Mouse (Mus musculus): ENCODE measurements around the gene Bhmt2. TPM values are rescaled to one million over a fixed set of nuclear protein-coding genes. Genes with fewer than 3 reads are reported as not detected.

Gene Bhmt2
- polyA plus RNA-seq, 1 experiment from 2014 or later: 0.20 TPM

DNA sequence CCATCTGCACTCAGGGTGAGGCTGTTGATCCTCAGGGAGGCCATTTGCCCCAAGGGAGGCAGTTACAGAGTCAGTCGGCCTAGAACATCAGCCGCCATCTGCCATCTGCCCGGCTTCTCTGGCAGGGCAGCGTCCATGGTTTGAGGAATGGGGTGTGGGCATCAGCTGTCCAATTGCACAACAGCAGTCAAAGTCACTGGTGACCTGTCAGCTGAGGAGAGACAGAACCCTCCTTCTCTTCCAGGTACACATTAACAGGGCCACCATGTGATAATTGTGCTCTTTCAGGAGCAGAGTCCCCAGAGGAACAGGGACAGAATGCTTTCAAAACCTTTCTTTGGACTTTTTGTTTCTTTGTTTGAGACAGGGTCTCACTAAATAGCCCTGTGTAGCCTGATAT lies 1.7 kb downstream of the Bhmt2 start:
- Histone ChIP-seq H3K36me3 (ENCODE audit: control insufficient read depth, insufficient read depth) (no peaks in the 10 kb centered on the region), H3K9ac (ENCODE audit: low read length) (no peak overlapping the region), H3K27ac (ENCODE audit: low read length) (no peak overlapping the region), H3K4me3 (ENCODE audit: low read length) (no peak overlapping the region), H3K9me3 (replicated peaks; ENCODE audit: control insufficient read depth, low read length) (peaks cover 9% of the 10 kb centered on the region), H3K27me3 (ENCODE audit: control insufficient read depth, insufficient read depth, low read length) (peaks cover 11% of the 10 kb centered on the region), H3K4me2 (ENCODE audit: low read depth, low read length) (no peak overlapping the region), H3K4me1 (ENCODE audit: control insufficient read depth, insufficient read depth, low read length) (no peaks in the 10 kb centered on the region)
- ATAC-seq (replicated peaks; ENCODE audit: extremely low read depth, insufficient read depth, low FRiP score): no peak
- WGBS: 86% methylated on average over 4 of the region's 4 CpGs

DNA sequence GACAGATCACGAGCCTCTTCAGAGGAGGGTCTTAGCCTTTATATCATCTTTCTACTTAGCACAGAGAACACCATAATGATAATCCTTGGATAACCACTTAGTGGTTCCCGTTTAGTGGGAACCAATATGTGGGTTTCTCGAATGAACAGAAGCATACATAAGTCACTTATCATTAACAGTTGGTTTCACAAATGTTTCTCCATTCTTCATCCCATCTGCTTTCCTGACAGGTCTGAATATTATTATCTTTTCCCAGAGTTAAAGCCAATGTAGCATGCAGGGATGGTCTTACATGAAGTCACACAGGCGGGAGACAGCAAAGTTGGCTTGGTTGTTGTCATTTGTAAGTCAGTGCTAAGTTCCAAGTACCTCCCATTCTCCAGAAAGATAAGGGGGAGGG lies 6.5 kb downstream of the Bhmt2 start:
- no peak overlapping the region for H3K9ac ChIP-seq (ENCODE audit: low read length)
- no peaks in the 10 kb centered on the region for H3K36me3 ChIP-seq (ENCODE audit: control insufficient read depth, insufficient read depth)
- no peak for ATAC-seq (replicated peaks; ENCODE audit: extremely low read depth, insufficient read depth, low FRiP score)
- H3K27me3 ChIP-seq (ENCODE audit: control insufficient read depth, insufficient read depth, low read length): no peaks in the 10 kb centered on the region
- no peaks in the 10 kb centered on the region for H3K4me1 ChIP-seq (ENCODE audit: control insufficient read depth, insufficient read depth, low read length)
- 71% methylated on average over 4 of the region's 4 CpGs for WGBS
- no peak overlapping the region for H3K27ac ChIP-seq (ENCODE audit: low read length)
- H3K4me2 ChIP-seq (ENCODE audit: low read depth, low read length): no peak overlapping the region
- H3K9me3 ChIP-seq (replicated peaks; ENCODE audit: control insufficient read depth, low read length): peaks cover 9% of the 10 kb centered on the region
- no peak overlapping the region for H3K4me3 ChIP-seq (ENCODE audit: low read length)

DNA sequence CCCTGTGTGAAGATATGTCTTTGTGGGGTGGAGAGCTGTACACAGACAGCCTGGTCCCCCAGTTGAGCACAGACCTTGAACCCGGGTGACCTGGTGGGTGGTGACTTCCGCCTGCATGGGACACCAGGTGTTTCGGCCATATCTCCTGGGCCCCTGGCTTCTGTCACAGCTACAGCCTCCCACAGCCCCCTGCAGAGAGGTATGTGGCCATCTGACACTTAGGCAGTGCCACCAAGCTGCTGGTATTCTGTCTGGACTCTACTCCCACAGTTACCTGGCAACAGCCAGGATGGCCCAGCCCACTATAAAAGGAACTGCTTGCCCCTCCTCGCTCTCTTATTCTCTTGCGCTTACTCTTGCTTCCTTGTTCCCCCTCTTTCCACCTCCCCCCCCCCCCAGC lies 16.2 kb downstream of the Bhmt2 start:
- 80% methylated on average over 5 of the region's 5 CpGs for WGBS
- no peaks in the 10 kb centered on the region for H3K27me3 ChIP-seq (ENCODE audit: control insufficient read depth, insufficient read depth, low read length)
- H3K9ac ChIP-seq (ENCODE audit: low read length): no peak overlapping the region
- no peaks in the 10 kb centered on the region; the same call in 1 of the 2 replicates for H3K9me3 ChIP-seq (replicated peaks; ENCODE audit: control insufficient read depth, low read length)
- H3K4me1 ChIP-seq (ENCODE audit: control insufficient read depth, insufficient read depth, low read length): no peaks in the 10 kb centered on the region
- no peak for ATAC-seq (replicated peaks; ENCODE audit: extremely low read depth, insufficient read depth, low FRiP score)
- no peak overlapping the region for H3K27ac ChIP-seq (ENCODE audit: low read length)
- no peaks in the 10 kb centered on the region for H3K36me3 ChIP-seq (ENCODE audit: control insufficient read depth, insufficient read depth)
- H3K4me3 ChIP-seq (ENCODE audit: low read length): no peak overlapping the region
- no peak overlapping the region for H3K4me2 ChIP-seq (ENCODE audit: low read depth, low read length)

DNA sequence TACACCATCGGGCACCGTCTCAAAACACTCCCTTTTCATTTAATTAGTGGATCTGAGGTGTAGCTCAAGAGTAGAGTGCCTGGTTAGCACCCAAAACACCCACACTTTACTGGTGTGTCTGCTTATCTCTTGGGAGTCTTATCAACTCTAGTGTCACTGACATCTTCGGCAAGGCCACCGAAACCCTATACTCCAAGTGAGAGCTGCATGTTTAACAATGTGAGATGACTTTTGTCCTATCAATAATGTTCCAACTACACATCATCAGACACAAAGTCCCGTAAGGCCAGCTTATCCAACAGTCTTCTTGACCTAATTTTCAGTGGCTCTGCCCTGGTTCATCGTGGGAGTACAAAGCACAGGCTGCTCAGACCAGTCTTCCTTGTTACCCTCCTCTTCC lies 20.7 kb downstream of the Bhmt2 start:
- ATAC-seq (replicated peaks; ENCODE audit: extremely low read depth, insufficient read depth, low FRiP score): no peak

DNA sequence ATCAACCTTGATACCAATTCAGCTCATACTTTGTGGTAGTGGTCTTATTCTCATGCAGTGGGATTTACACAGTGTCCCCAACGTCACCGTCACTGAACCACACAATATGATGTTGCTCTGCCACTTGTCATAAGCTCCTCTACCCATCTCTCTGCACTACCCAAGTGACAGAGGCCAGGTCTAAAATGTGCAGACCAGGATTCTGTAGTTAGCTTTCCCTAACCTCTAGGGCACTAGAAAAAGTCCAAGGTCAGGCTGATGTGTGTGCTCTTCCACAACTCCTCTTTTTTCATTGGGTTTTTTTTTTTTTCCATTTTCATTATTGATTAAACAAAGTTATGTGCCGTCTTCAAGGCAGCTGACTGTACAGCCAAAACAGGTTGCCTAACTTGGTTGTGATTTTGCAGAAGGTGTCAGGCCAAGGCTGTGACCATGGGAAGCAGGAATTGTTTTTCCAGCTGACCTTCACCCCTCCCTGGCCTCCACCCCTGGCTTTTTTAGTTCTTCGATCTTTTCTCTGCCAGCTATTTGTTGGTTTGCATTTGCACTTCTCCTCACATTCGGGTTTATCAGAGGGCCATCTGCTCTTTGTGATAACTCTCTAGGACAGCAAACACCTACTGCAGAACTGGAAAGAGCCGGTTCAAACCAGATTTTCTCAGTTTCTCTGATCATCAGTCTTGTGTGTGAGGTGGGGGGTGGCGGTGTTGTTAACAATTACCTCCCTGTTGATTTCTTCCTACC lies 25.5 kb downstream of the Bhmt2 start:
- H3K27ac ChIP-seq (ENCODE audit: low read length): no peak overlapping the region
- no peaks in the 10 kb centered on the region for H3K36me3 ChIP-seq (ENCODE audit: control insufficient read depth, insufficient read depth)
- H3K4me1 ChIP-seq (ENCODE audit: control insufficient read depth, insufficient read depth, low read length): no peaks in the 10 kb centered on the region
- ATAC-seq (replicated peaks; ENCODE audit: extremely low read depth, insufficient read depth, low FRiP score): no peak
- WGBS: 65% methylated on average over 7 of the region's 7 CpGs
- H3K4me3 ChIP-seq (ENCODE audit: low read length): no peak overlapping the region
- no peak overlapping the region for H3K4me2 ChIP-seq (ENCODE audit: low read depth, low read length)
- H3K9ac ChIP-seq (ENCODE audit: low read length): no peak overlapping the region
- no peaks in the 10 kb centered on the region for H3K9me3 ChIP-seq (replicated peaks; ENCODE audit: control insufficient read depth, low read length)
- H3K27me3 ChIP-seq (ENCODE audit: control insufficient read depth, insufficient read depth, low read length): no peaks in the 10 kb centered on the region

More for the DNA sequence above, 20.7 kb downstream of the Bhmt2 start:
- Histone ChIP-seq H3K9ac (ENCODE audit: low read length) (no peak overlapping the region), H3K4me1 (ENCODE audit: control insufficient read depth, insufficient read depth, low read length) (no peaks in the 10 kb centered on the region), H3K27ac (ENCODE audit: low read length) (no peak overlapping the region), H3K9me3 (replicated peaks; ENCODE audit: control insufficient read depth, low read length) (no peaks in the 10 kb centered on the region; the same call in 1 of the 2 replicates), H3K4me2 (ENCODE audit: low read depth, low read length) (no peak overlapping the region), H3K27me3 (ENCODE audit: control insufficient read depth, insufficient read depth, low read length) (no peaks in the 10 kb centered on the region), H3K36me3 (ENCODE audit: control insufficient read depth, insufficient read depth) (no peaks in the 10 kb centered on the region), H3K4me3 (ENCODE audit: low read length) (no peak overlapping the region)
- 69% methylated on average over 6 of the region's 6 CpGs for WGBS

DNA sequence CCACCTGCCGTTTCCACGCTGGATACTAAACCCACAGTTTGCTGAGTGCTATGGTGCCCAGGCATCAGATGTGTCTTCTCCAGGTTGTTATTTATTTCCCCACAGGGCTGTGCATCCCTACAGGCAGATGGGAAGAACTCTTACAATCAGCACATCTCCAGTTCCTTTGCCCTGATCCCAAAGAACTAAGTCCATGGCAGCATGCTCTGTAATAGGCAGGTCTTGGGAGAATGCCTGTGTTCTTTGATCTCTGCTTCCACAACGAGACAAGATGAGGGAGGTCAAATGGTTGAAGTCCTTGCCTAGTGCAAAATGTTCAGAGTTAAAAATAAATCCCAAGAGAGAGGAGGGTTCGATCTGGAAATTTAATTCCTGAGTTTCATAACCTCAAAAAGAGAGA lies 34.5 kb downstream of the Bhmt2 start:
- Histone ChIP-seq H3K27ac (ENCODE audit: low read length) (no peak overlapping the region), H3K27me3 (ENCODE audit: control insufficient read depth, insufficient read depth, low read length) (no peaks in the 10 kb centered on the region), H3K9me3 (replicated peaks; ENCODE audit: control insufficient read depth, low read length) (no peaks in the 10 kb centered on the region), H3K9ac (ENCODE audit: low read length) (no peak overlapping the region), H3K4me2 (ENCODE audit: low read depth, low read length) (no peak overlapping the region), H3K4me3 (ENCODE audit: low read length) (no peak overlapping the region), H3K36me3 (ENCODE audit: control insufficient read depth, insufficient read depth) (no peaks in the 10 kb centered on the region), H3K4me1 (ENCODE audit: control insufficient read depth, insufficient read depth, low read length) (no peaks in the 10 kb centered on the region)
- 64% methylated on average over 4 of the region's 4 CpGs for WGBS
- ATAC-seq (replicated peaks; ENCODE audit: extremely low read depth, insufficient read depth, low FRiP score): no peak

DNA sequence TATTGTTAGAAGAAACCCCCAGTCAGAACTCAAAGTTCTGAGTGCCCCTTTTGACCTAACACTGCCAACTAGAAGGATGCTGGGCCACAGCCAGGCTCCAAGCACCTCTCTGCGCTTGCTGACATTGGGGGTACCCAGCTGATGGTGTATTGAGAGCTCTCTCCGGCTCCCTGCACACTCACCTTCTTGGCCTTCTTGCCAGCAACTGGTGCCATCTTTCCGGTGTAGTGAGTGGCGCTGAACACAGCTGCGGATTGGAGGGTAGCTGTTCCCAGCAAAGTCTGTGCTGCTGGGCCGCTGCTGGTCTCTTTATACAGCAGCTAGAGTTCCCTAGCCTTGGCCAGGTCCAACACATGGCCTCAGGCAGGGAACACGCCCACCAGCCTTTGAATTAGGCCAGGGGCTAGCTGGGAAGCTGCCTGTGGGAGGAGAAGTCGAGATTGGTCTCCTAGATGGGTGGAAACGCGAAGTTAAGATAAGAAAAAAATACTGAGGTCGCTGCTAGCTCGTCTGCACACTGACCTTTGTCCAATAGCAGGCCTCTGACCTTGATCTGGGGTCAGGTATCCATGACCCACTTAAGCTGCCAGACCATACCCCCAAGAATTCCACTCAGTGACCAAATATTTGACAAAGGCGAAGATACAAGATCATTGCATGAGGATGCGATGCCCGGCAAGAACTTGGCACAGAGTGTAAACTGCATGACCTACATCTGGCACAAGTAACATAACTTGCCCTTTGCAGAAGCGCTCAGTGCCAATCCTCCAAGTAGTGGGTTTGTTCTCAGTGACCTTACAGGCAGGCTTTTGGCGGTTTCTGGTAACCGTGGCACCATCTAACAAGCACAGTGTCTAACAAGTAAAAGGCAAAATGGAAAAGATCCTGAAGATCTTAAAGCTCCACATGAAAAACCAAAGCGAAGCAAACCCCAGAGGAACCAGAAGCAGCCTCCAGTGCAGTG lies 36.5 kb downstream of the Bhmt2 start, which contains the start of gene Bhmt:
Gene Bhmt, minus strand, starts transcription at position 680 of the 964 bp plus-strand sequence.
- no peak for ATAC-seq (replicated peaks; ENCODE audit: extremely low read depth, insufficient read depth, low FRiP score)
- Histone ChIP-seq H3K4me3 (ENCODE audit: low read length) (no peak within 1 kb of the TSS), H3K9ac (ENCODE audit: low read length) (no peak within 1 kb of the TSS), H3K9me3 (replicated peaks; ENCODE audit: control insufficient read depth, low read length) (no peaks in the 10 kb centered on the region), H3K27me3 (ENCODE audit: control insufficient read depth, insufficient read depth, low read length) (no peaks in the 10 kb centered on the region), H3K36me3 (ENCODE audit: control insufficient read depth, insufficient read depth) (no peaks in the 10 kb centered on the region), H3K4me1 (ENCODE audit: control insufficient read depth, insufficient read depth, low read length) (no peaks in the 10 kb centered on the region), H3K4me2 (ENCODE audit: low read depth, low read length) (no peak within 1 kb of the TSS), H3K27ac (ENCODE audit: low read length) (no peak within 1 kb of the TSS)
- 64% methylated on average over 19 of the region's 19 CpGs for WGBS

DNA sequence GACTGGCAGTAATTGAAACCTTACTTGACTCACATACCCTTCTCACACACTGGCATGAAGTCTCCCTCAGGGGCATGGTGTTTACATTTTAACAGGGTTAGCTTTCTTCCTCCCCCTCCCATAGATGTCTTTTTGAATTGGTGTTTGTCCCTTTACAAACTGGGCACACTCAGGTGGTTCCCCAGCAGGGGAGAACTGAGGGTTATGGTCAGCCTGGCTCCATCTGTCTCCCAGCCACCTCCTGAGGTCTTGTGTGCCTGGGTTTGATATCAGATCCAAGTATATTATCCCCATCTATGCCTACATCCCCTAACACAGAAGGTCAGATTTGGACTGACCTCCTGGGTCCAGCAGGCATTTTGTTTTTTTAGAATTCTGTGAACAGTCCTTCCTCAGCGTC lies 37.5 kb downstream of the Bhmt2 start:
- WGBS: 74% methylated on average over 1 of the region's 1 CpGs
- Histone ChIP-seq H3K27me3 (ENCODE audit: control insufficient read depth, insufficient read depth, low read length) (no peaks in the 10 kb centered on the region), H3K9me3 (replicated peaks; ENCODE audit: control insufficient read depth, low read length) (no peaks in the 10 kb centered on the region), H3K9ac (ENCODE audit: low read length) (no peak overlapping the region), H3K4me1 (ENCODE audit: control insufficient read depth, insufficient read depth, low read length) (no peaks in the 10 kb centered on the region), H3K27ac (ENCODE audit: low read length) (no peak overlapping the region), H3K4me2 (ENCODE audit: low read depth, low read length) (no peak overlapping the region), H3K4me3 (ENCODE audit: low read length) (no peak overlapping the region), H3K36me3 (ENCODE audit: control insufficient read depth, insufficient read depth) (no peaks in the 10 kb centered on the region)
- ATAC-seq (replicated peaks; ENCODE audit: extremely low read depth, insufficient read depth, low FRiP score): no peak

DNA sequence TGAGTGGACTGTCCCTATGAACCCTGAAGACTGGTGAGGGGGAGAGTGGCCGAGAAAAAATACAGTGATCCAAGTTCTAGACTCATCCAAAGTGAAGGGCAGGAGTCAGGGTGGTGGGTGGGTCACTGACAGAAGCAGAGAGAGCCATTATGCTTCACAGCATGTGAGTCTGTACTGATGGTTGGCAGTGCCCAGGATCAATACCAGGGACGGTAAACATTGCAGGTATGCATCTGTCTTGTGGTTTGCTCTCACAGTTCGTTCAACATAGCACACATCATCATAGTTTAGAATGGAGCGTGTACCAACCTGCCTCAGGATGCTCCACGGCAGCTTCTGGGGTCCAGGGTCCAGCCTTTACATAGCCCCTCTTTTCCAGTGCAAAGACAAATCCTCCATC lies 41.2 kb downstream of the Bhmt2 start:
- Histone ChIP-seq H3K4me3 (ENCODE audit: low read length) (no peak overlapping the region), H3K27me3 (ENCODE audit: control insufficient read depth, insufficient read depth, low read length) (no peaks in the 10 kb centered on the region), H3K4me2 (ENCODE audit: low read depth, low read length) (no peak overlapping the region), H3K36me3 (ENCODE audit: control insufficient read depth, insufficient read depth) (no peaks in the 10 kb centered on the region), H3K4me1 (ENCODE audit: control insufficient read depth, insufficient read depth, low read length) (no peaks in the 10 kb centered on the region), H3K9ac (ENCODE audit: low read length) (no peak overlapping the region), H3K27ac (ENCODE audit: low read length) (no peak overlapping the region), H3K9me3 (replicated peaks; ENCODE audit: control insufficient read depth, low read length) (no peaks in the 10 kb centered on the region)
- WGBS: 80% methylated on average over 5 of the region's 5 CpGs
- ATAC-seq (replicated peaks; ENCODE audit: extremely low read depth, insufficient read depth, low FRiP score): no peak
